Mouse (Mus musculus) right cerebral cortex, adult 18-20 months (tissue): ENCODE data around the gene Myo19.
A peak's percentile ranks its signal among the peaks of the same experiment; 100 is the strongest.

Source experiments
- DNase-seq: peaks from one replicate; pipeline ENCODE4 v3.0.0; 2022; ENCODE audit warnings: mixed read lengths

Gene Myo19

GRCm38 (mm10) chr11:84948114-84948513, 68.2 kb downstream of the Myo19 start:
- DNase-seq: no peak

- DNase-seq: no peak
Measured at GRCm38 (mm10) chr11:84948526-84948925, 68.6 kb downstream of the Myo19 start.

- DNase-seq: no peak
Measured at GRCm38 (mm10) chr11:84952611-84953010, 72.7 kb downstream of the Myo19 start.

GRCm38 (mm10) chr11:84956400-84956799, 76.5 kb downstream of the Myo19 start:
- no peak for DNase-seq

- DNase-seq: no peak
Measured at GRCm38 (mm10) chr11:84957171-84957570, 77.2 kb downstream of the Myo19 start.

- DNase-seq: peak; percentile 49
Measured at GRCm38 (mm10) chr11:84957591-84958270, 77.8 kb downstream of the Myo19 start, which contains the start of gene Car4. Gene Car4 (plus strand): TSS chr11:84957786.

- no peak for DNase-seq
Measured at GRCm38 (mm10) chr11:84958271-84958630, 78.3 kb downstream of the Myo19 start.

- DNase-seq: no peak
Measured at GRCm38 (mm10) chr11:84959181-84959580, 79.2 kb downstream of the Myo19 start.

- DNase-seq: no peak
Measured at GRCm38 (mm10) chr11:84959701-84960181, 79.8 kb downstream of the Myo19 start.

- no peak for DNase-seq
Measured at GRCm38 (mm10) chr11:84960291-84960690, 80.3 kb downstream of the Myo19 start.

GRCm38 (mm10) chr11:84960780-84961179, 80.8 kb downstream of the Myo19 start:
- no peak for DNase-seq
